Mouse (Mus musculus) forebrain, embryonic 13.5 days (tissue): Measurements from ENCODE around the gene Ror2. TPM values are rescaled to one million over a fixed set of nuclear protein-coding genes. Genes with fewer than 3 reads are reported as not detected.

Source experiments
- ATAC-seq: fragments of 200-750 bp; cut with Nextera tagmentation; 2 replicates; pipeline ENCODE4 v1.8.0; 2017
- H3K27ac ChIP-seq: fragments of 300-500 bp; sonication (generic); 2 replicates; pipeline ENCODE4 v1.5.1; 2015; ENCODE audit warnings: inconsistent platforms, mild to moderate bottlenecking, moderate library complexity
- H3K27me3 ChIP-seq: fragments of 300-500 bp; sonication (generic); 2 replicates; pipeline ENCODE4 v1.6.1; 2015; ENCODE audit warnings: mild to moderate bottlenecking, inconsistent platforms
- H3K36me3 ChIP-seq: fragments of 300-500 bp; sonication (generic); 2 replicates; pipeline ENCODE4 v1.6.1; 2015; ENCODE audit warnings: mild to moderate bottlenecking, inconsistent platforms; ENCODE audit not compliant: poor library complexity, severe bottlenecking
- H3K4me1 ChIP-seq: fragments of 300-500 bp; sonication (generic); 2 replicates; pipeline ENCODE4 v1.6.1; 2015; ENCODE audit warnings: inconsistent platforms
- H3K4me2 ChIP-seq: fragments of 300-500 bp; sonication (generic); 2 replicates; pipeline ENCODE4 v1.6.1; 2015; ENCODE audit warnings: inconsistent platforms, mild to moderate bottlenecking, moderate library complexity
- H3K4me3 ChIP-seq: fragments of 300-500 bp; sonication (generic); 2 replicates; pipeline ENCODE4 v1.5.1; 2015; ENCODE audit warnings: mild to moderate bottlenecking, inconsistent platforms
- H3K9ac ChIP-seq: fragments of 300-500 bp; sonication (generic); 2 replicates; pipeline ENCODE4 v1.6.1; 2015; ENCODE audit warnings: mild to moderate bottlenecking, inconsistent platforms
- H3K9me3 ChIP-seq: fragments of 300-500 bp; sonication (generic); replicated peaks from 2 replicates; pipeline ENCODE4 v1.6.1; 2016; ENCODE audit warnings: inconsistent platforms
- WGBS: fragments of 180-500 bp; shearing (Covaris S2); methylation state at CpG from one replicate; pipeline ENCODE4 v1.1.7; 2015; 5-methylcytosine and 5-hydroxymethylcytosine counted together
- polyA plus RNA-seq: library from polyadenylated mRNA; unstranded; fragments of >200 nt; fragmentation: Nextera tagmentation; extraction: Ambion mirVana; gene quantifications from 2 replicates; pipeline ENCODE4 v1.2.1, GENCODE M21; 2015

Ror2 gene
- polyA plus RNA-seq, 1 experiment from 2014 or later, result 5.8 TPM

DNA sequence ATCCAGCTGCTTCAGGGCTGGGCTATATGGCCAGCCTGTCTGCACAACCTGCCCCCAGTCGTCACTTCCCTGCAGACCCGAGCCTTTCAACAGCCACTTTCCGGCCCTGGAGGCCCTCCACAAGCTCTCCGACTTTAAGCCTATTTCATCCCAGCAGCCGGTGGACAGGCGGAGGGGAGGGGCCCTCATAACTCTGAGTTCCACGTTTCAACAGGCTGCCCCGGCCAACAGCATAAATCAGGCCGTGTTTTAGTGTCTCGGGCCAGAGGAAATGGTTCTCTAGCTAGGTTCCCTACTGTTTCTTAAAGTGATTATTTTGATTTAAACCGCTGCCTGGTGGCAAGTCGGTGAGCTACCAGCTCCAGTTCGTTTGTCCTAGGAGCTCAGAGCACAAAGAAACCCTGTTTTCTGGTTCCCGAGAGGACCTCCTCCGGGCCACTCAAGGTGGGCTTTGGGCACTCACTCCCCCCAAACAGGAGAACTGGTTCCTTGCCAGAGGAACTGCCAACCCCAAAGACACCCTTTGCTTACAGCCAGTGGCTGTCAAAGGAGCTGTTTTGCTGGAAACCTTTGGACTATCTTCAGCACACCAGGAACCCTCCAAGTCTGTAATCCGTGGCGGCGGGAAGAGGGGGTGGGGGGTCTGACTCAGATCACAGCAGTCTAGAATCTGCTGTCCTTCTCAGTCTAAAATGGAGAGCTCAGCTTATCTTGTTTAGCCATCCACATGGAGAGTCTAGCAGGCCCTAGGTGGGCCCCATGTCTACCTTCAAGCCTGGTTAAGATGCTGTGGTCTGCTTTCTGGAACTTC, 84.1 kb downstream of the Ror2 start:
- no peak overlapping the region for H3K9ac ChIP-seq
- no peaks in the 10 kb centered on the region for H3K36me3 ChIP-seq
- H3K27ac ChIP-seq, result peak overlapping the region; percentile 17; the same call in 1 of the 2 replicates
- H3K4me3 ChIP-seq, result no peak overlapping the region
- no peaks in the 10 kb centered on the region for H3K27me3 ChIP-seq
- 7% methylated on average over 18 of the region's 18 CpGs for WGBS
- 0 out of 2 replicates have a peak overlapping the region, but pooled peaks have one; percentile 10 for H3K4me2 ChIP-seq
- peaks cover 25% of the 10 kb centered on the region for H3K4me1 ChIP-seq
- H3K9me3 ChIP-seq, result no peaks in the 10 kb centered on the region
- ATAC-seq, result peak; percentile 51

- 75% methylated on average over 4 of the region's 4 CpGs for WGBS
- Histone ChIP-seq H3K4me1 (peaks cover 36% of the 10 kb centered on the region), H3K9me3 (no peaks in the 10 kb centered on the region), H3K27me3 (no peaks in the 10 kb centered on the region), H3K4me2 (no peak overlapping the region), H3K36me3 (no peaks in the 10 kb centered on the region), H3K9ac (no peak overlapping the region), H3K27ac (no peak overlapping the region), H3K4me3 (no peak overlapping the region)
- no peak for ATAC-seq
Observed at GRCm38 (mm10) chr13:53200121-53200520, 85.8 kb downstream of the Ror2 start.

DNA sequence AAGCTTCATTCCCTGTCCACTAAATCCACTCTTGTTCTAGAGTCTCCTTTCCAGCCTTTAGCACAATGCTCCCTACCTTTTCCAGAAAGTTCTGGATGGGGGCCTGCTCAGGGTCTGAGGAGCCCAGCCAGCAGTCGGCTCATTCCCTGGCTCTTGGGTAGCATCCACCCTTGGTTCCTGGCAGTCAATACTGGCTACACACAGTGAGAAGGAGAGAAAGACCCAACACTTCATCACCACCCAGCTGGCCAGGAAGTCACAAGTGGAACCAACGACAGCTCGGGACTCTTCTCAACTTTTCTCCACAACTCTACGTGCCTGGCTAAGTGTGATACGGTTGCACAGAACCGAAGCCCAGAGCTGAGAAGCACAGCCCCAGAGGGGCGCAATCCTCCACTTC, 86.7 kb downstream of the Ror2 start:
- WGBS, result 92% methylated on average over 7 of the region's 7 CpGs
- H3K36me3 ChIP-seq, result no peaks in the 10 kb centered on the region
- no peaks in the 10 kb centered on the region for H3K27me3 ChIP-seq
- no peak overlapping the region for H3K27ac ChIP-seq
- H3K9me3 ChIP-seq, result no peaks in the 10 kb centered on the region
- no peak overlapping the region for H3K9ac ChIP-seq
- ATAC-seq, result no peak
- H3K4me3 ChIP-seq, result no peak overlapping the region
- peaks cover 41% of the 10 kb centered on the region for H3K4me1 ChIP-seq
- no peak overlapping the region for H3K4me2 ChIP-seq

- Histone ChIP-seq H3K4me2 (no peak overlapping the region), H3K4me1 (peaks cover 36% of the 10 kb centered on the region), H3K36me3 (no peaks in the 10 kb centered on the region), H3K9ac (no peak overlapping the region), H3K27me3 (no peaks in the 10 kb centered on the region), H3K4me3 (no peak overlapping the region), H3K9me3 (no peaks in the 10 kb centered on the region), H3K27ac (peak overlapping the region; percentile 63)
- 56% methylated on average over 7 of the region's 7 CpGs for WGBS
- ATAC-seq, result peak; percentile 50; the same call in 1 of the 2 replicates
Observed at GRCm38 (mm10) chr13:53196690-53197089, 89.2 kb downstream of the Ror2 start.

GRCm38 (mm10) chr13:53195951-53196677, 89.8 kb downstream of the Ror2 start:
- ATAC-seq, result peak; percentile 75
- H3K4me3 ChIP-seq, result no peak overlapping the region
- H3K36me3 ChIP-seq, result no peaks in the 10 kb centered on the region
- H3K4me2 ChIP-seq, result no peak overlapping the region
- no peak overlapping the region for H3K9ac ChIP-seq
- WGBS, result 64% methylated on average over 6 of the region's 6 CpGs
- H3K27me3 ChIP-seq, result no peaks in the 10 kb centered on the region
- H3K27ac ChIP-seq, result peak overlapping the region; percentile 75
- peaks cover 31% of the 10 kb centered on the region for H3K4me1 ChIP-seq
- no peaks in the 10 kb centered on the region for H3K9me3 ChIP-seq

- Histone ChIP-seq H3K9ac (no peak overlapping the region), H3K36me3 (no peaks in the 10 kb centered on the region), H3K4me3 (no peak overlapping the region), H3K27ac (no peak overlapping the region), H3K4me2 (no peak overlapping the region), H3K9me3 (no peaks in the 10 kb centered on the region), H3K27me3 (no peaks in the 10 kb centered on the region), H3K4me1 (peaks cover 31% of the 10 kb centered on the region)
- ATAC-seq, result no peak
- WGBS, result 94% methylated on average over 15 of the region's 15 CpGs
Observed at GRCm38 (mm10) chr13:53194306-53194705, 91.6 kb downstream of the Ror2 start.

DNA sequence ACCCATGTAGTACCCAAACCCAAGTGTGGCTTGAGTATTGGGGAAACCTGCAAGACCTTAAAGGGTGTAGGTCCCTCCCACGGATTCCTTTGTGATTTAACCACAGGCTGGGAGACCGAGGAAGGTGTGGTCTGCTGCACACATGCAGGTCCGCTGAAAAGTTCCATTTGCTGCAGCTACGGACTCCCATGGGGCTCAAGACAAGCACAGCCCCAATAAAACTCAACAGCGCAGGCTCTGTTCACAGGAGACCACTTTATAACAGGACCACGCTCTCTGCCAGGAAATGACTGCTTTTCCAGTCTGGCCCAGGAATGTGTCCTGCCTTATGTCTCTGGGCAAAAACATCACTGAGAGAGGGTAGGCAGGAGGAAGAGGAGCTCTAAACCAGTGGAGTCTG, 92.2 kb downstream of the Ror2 start:
- Histone ChIP-seq H3K27me3 (no peaks in the 10 kb centered on the region), H3K36me3 (no peaks in the 10 kb centered on the region), H3K4me2 (no peak overlapping the region), H3K9me3 (no peaks in the 10 kb centered on the region), H3K4me3 (no peak overlapping the region), H3K27ac (no peak overlapping the region), H3K9ac (no peak overlapping the region), H3K4me1 (peaks cover 31% of the 10 kb centered on the region)
- no peak for ATAC-seq
- 74% methylated on average over 6 of the region's 6 CpGs for WGBS

GRCm38 (mm10) chr13:53192286-53192685, 93.6 kb downstream of the Ror2 start:
- Histone ChIP-seq H3K27me3 (no peaks in the 10 kb centered on the region), H3K36me3 (no peaks in the 10 kb centered on the region), H3K9me3 (no peaks in the 10 kb centered on the region), H3K4me2 (no peak overlapping the region), H3K27ac (no peak overlapping the region), H3K9ac (no peak overlapping the region), H3K4me1 (peaks cover 22% of the 10 kb centered on the region), H3K4me3 (no peak overlapping the region)
- ATAC-seq, result no peak
- WGBS, result 90% methylated on average over 6 of the region's 6 CpGs

- no peak overlapping the region for H3K27ac ChIP-seq
- H3K27me3 ChIP-seq, result no peaks in the 10 kb centered on the region
- no peaks in the 10 kb centered on the region for H3K9me3 ChIP-seq
- no peak overlapping the region for H3K4me2 ChIP-seq
- peaks cover 17% of the 10 kb centered on the region for H3K4me1 ChIP-seq
- no peak overlapping the region for H3K9ac ChIP-seq
- H3K36me3 ChIP-seq, result no peaks in the 10 kb centered on the region
- H3K4me3 ChIP-seq, result no peak overlapping the region
- 76% methylated on average over 7 of the region's 7 CpGs for WGBS
- no peak for ATAC-seq
Observed at GRCm38 (mm10) chr13:53191657-53192056, 94.3 kb downstream of the Ror2 start.

- Histone ChIP-seq H3K36me3 (no peaks in the 10 kb centered on the region), H3K4me1 (peaks cover under 1% of the 10 kb centered on the region; the same call in 1 of the 2 replicates), H3K9ac (no peak overlapping the region), H3K27me3 (no peaks in the 10 kb centered on the region), H3K27ac (no peak overlapping the region), H3K4me3 (no peak overlapping the region), H3K4me2 (no peak overlapping the region), H3K9me3 (no peaks in the 10 kb centered on the region)
- ATAC-seq, result no peak
- WGBS, result 82% methylated on average over 10 of the region's 10 CpGs
Observed at GRCm38 (mm10) chr13:53188935-53189334, 97.0 kb downstream of the Ror2 start.

GRCm38 (mm10) chr13:53184858-53185257, 101.1 kb downstream of the Ror2 start:
- Histone ChIP-seq H3K4me2 (no peak overlapping the region), H3K36me3 (no peaks in the 10 kb centered on the region), H3K27ac (no peak overlapping the region), H3K9ac (no peak overlapping the region), H3K9me3 (no peaks in the 10 kb centered on the region), H3K27me3 (no peaks in the 10 kb centered on the region), H3K4me1 (peaks cover 10% of the 10 kb centered on the region), H3K4me3 (no peak overlapping the region)
- ATAC-seq, result no peak
- 81% methylated on average over 1 of the region's 1 CpGs for WGBS

- no peak overlapping the region for H3K27ac ChIP-seq
- WGBS, result 64% methylated on average over 5 of the region's 5 CpGs
- no peaks in the 10 kb centered on the region for H3K27me3 ChIP-seq
- H3K9ac ChIP-seq, result no peak overlapping the region
- H3K4me1 ChIP-seq, result peaks cover 12% of the 10 kb centered on the region
- no peak overlapping the region for H3K4me3 ChIP-seq
- H3K36me3 ChIP-seq, result no peaks in the 10 kb centered on the region
- no peak for ATAC-seq
- H3K9me3 ChIP-seq, result no peaks in the 10 kb centered on the region
- H3K4me2 ChIP-seq, result no peak overlapping the region
Observed at GRCm38 (mm10) chr13:53184149-53184548, 101.8 kb downstream of the Ror2 start.
